Mouse (Mus musculus) monocyte, adult 5-6 weeks (primary cell): Measurements from ENCODE around the gene Bora. TPM values are rescaled to one million over a fixed set of nuclear protein-coding genes. Genes with fewer than 3 reads are reported as not detected.
A peak's percentile ranks its signal among the peaks of the same experiment; 100 is the strongest.

ENCODE experiments used
- ATAC-seq: fragments of 153-309, 156-312 bp; replicated peaks from 2 replicates; pipeline ENCODE4 v1.8.0; 2017; ENCODE audit warnings: mild to moderate bottlenecking; ENCODE audit not compliant: low TSS enrichment, insufficient number of reproducible peaks, severe bottlenecking, poor library complexity, low FRiP score
- total RNA-seq: library from RNA; stranded (forward); fragments of 200-1000, 200-491, 200-594 nt; gene quantifications from 3 replicates; pipeline ENCODE4 v1.2.3, GENCODE M21; 2017

Bora gene
- total RNA-seq, 1 experiment from 2014 or later, result 7.3 TPM

GRCm38 (mm10) chr14:99046782-99047181, 760 bp downstream of the Bora start:
- no peak for ATAC-seq

- no peak for ATAC-seq
Observed at GRCm38 (mm10) chr14:99058959-99059586, 13.1 kb downstream of the Bora start.

DNA sequence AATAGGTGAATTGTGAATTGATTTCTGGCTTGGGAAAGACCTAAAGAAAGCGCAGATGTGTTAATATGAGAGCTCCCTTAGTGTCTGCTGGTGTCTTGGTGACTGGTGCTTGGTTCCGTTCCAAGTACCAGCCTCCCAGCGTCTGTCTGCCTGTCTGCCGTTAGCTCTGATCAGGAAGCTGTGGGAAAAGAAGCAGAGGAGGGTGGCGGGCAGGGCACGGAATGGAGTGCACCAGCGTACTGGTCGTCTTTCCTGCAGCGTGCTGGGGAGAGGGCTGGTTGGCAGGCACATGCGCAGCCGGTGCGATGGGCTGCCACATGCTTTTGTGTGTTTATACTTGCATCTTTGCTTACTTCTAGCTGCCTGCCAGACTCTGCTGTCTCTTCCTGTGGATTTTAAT, 14.6 kb downstream of the Bora start:
- no peak for ATAC-seq

GRCm38 (mm10) chr14:99063091-99063490, 17.1 kb downstream of the Bora start:
- 0 out of 2 replicates have a peak, but pooled peaks have one; percentile 35 for ATAC-seq

DNA sequence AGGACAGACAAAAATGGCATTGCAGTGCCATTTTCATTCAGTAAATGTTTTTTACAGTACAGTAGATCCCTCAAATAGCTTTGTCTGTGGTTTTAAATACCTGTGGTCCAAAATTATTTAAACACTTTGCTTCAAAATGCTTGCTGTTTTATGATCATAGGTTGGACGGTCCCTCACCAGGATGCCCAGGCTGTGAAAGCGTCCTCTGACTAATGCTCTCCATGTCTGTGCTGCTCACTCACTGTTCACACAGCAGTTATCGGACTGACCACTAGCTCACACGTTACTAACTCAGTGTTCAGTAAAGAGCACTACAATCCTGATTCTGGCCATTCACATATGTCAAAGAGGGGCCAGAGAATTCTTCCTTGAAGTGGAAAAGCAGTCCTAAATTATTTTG, 25.1 kb downstream of the Bora start:
- no peak for ATAC-seq

DNA sequence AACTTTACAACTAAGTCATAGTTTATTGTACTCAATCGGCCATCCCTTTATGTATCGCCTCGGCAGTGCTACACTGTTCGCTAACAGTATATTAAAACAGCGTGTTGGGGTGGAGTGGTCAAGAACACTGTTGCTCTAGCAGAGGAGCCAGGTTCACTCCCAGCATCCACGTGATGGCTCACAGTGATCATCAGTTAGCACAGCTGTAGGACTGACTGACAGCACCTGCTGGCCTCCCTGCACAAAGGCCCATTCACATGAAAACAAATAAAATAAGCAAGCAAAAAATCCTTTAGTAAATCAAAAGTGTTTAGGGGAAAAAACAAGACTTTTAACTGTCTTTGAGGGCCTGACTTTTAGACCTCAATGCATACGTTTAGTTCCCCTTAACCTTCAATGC, 42.9 kb downstream of the Bora start:
- no peak for ATAC-seq

GRCm38 (mm10) chr14:99099267-99099966, 53.4 kb downstream of the Bora start, which contains the start of the genes Pibf1 and Dis3:
TSS of gene Pibf1 (plus strand) at chr14:99099424.
TSS of gene Dis3 (minus strand) at chr14:99099770.
- peak; percentile 99 for ATAC-seq

DNA sequence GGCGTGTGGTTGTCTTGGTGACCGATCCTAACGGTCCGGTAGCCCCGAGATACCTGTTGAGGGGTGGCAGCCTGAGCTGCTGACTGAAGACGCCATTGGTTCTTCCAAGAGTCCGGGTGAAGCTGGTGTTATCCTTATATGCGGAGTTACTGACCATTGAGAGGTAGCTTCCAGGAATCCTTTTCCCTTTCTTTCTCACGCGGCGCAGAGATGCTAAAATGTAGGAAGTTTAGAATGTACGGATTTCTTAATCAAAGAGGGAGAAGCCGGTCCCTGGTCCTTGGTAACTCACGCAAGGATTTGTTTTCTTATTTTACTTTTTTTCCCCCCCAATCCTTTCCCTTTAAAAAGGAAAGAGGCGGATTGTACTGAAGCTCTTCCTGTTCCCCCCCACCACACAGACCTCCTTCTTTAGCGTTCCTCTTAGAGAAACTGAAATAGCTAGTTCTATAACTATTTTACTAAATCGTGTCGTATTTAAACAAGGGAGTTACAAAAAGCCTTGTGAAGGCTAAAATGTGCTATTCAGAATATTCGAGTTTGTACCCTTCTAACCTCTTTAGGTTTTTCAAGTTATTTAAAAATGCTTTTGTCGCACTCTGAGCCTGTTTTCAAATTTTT, 54.1 kb downstream of the Bora start:
- ATAC-seq, result no peak

DNA sequence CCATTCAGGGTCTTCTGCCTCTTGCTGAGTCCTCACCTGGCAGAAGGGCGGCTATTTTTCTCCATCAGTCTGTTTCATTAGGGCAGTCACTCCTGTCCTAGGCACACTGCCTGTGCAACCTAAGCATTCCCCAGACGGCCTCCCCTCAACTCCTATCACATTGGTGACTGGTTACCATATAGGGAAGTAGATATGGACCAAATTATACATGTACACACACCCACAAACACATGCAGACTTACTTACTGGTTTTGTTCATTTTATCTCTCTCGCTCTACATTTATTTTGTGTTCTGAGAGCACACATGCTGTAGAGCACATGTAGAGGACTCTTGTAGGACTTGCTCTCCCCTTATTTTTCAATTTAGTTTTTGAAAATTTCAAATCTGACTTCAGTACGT, 57.0 kb downstream of the Bora start:
- ATAC-seq, result no peak

DNA sequence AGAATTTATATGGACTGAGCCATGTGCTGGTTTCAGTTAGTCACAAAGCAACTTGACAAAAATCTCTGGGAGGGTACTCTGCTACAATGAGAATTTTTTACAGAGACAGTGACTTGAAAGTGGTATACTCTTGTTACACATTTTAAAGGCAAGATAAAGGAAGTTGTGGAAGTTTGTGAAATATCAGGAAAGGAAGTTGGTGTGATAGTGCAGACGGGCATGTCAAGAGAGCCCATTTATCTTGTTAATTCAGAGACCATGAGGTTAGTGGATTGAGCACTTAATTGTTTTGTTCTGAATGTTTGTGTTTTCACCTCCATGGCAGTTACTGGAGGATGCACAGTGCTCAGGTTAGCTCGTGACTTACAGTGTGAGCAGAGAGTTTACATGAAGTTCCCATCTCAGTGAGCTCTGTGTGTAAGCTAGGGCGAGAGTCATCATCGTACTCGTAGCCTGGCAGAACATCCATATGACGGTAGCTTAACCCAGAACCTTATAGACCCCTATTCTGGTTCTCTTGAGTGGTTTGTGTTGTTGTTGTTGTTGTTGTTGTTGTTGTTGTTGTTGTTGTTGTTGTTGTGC, 58.6 kb downstream of the Bora start:
- no peak for ATAC-seq

DNA sequence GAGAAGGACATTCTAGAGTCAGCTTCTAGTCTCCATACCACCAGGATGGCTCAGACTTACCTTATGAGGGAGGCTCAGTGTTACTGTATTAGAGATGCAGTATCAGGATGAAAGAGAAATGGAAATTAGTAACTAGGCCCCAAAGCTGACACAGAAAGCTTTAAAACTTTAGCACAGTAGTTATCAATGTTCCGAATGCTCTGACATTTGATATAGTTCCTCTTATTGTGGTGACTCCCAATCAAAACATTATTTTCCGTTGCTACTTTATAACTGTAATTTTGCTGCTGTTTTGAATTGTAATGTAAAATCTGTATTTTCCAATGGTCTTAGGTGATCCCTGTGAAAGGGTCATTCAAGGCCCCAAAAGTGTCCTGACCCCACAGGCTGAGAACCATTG, 60.6 kb downstream of the Bora start:
- ATAC-seq, result no peak

GRCm38 (mm10) chr14:99107631-99108187, 61.7 kb downstream of the Bora start:
- no peak for ATAC-seq

DNA sequence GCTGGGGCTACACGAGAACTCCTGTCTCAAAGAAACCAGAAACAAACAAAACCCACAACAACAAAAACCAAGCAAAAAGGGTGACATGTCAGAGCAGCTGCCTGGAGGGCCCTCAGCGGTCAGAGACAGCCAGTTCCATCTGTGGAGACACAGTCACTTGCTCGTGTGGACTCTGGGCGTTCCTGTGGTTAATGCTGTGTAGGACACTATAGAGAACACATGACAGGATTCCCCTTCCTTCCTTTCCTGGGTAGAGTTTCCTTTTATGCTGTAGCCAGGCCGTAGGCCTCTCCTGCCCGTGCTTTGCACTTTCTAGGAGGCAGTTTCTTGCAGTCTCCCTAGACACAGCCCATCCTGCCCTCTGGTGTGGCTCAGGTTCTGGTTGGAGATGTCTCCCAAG, 62.7 kb downstream of the Bora start:
- no peak for ATAC-seq

DNA sequence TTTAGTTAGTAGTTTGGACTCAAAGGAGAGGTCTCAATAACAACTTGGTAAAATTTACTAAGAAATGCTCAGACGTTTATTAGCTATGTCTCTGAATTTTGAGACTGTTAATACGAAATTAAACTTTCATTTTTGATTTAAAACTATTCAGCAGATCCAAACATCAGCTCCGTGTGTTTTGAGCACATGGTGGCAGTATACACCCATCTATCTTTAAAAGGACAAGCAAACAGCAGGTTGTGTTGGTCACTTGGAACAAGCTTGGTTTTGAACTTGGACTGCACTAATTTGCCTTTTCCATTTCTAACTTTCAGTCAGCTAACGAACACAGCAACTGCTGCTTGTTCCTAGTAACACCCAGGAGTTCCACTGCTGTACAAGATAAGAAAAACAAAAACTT, 71.6 kb downstream of the Bora start:
- no peak for ATAC-seq

GRCm38 (mm10) chr14:99121584-99122339, 75.7 kb downstream of the Bora start:
- ATAC-seq, result no peak

- ATAC-seq, result no peak
Observed at GRCm38 (mm10) chr14:99124076-99124475, 78.1 kb downstream of the Bora start.
